Mouse (Mus musculus): ENCODE data around the gene Mettl16. TPM values are rescaled to one million over a fixed set of nuclear protein-coding genes. Genes with fewer than 3 reads are reported as not detected.

Mettl16 gene
- polyA plus RNA-seq, 1 experiment = 15.2 TPM

- no peak for DNase-seq (ENCODE audit: extremely low spot score in 1 of 2, low spot score in 1 of 2)
Measured at GRCm38 (mm10) chr11:74842045-74842444, 71.4 kb downstream of the Mettl16 start.

- no peak for DNase-seq (ENCODE audit: extremely low spot score in 1 of 2, low spot score in 1 of 2)
Measured at GRCm38 (mm10) chr11:74842656-74843434, 72.2 kb downstream of the Mettl16 start.

GRCm38 (mm10) chr11:74843435-74843714 is 72.7 kb downstream of the Mettl16 start:
- DNase-seq (ENCODE audit: extremely low spot score in 1 of 2, low spot score in 1 of 2) = no peak

GRCm38 (mm10) chr11:74843761-74844160 is 73.1 kb downstream of the Mettl16 start:
- DNase-seq (ENCODE audit: extremely low spot score in 1 of 2, low spot score in 1 of 2) = no peak

GRCm38 (mm10) chr11:74845784-74846183 is 75.2 kb downstream of the Mettl16 start:
- DNase-seq (ENCODE audit: extremely low spot score in 1 of 2, low spot score in 1 of 2) = no peak

GRCm38 (mm10) chr11:74847919-74848521 is 77.4 kb downstream of the Mettl16 start:
- DNase-seq (ENCODE audit: extremely low spot score in 1 of 2, low spot score in 1 of 2) = peak in 1 of 2 experiments; percentile 86

- no peak for DNase-seq (ENCODE audit: extremely low spot score in 1 of 2, low spot score in 1 of 2)
Measured at GRCm38 (mm10) chr11:74850998-74851661, 80.5 kb downstream of the Mettl16 start.

- DNase-seq (ENCODE audit: extremely low spot score in 1 of 2, low spot score in 1 of 2) = no peak
Measured at GRCm38 (mm10) chr11:74857756-74858155, 87.1 kb downstream of the Mettl16 start.

GRCm38 (mm10) chr11:74862129-74862528 is 91.5 kb downstream of the Mettl16 start:
- no peak for DNase-seq (ENCODE audit: extremely low spot score in 1 of 2, low spot score in 1 of 2)

GRCm38 (mm10) chr11:74863471-74863870 is 92.8 kb downstream of the Mettl16 start:
- no peak for DNase-seq (ENCODE audit: extremely low spot score in 1 of 2, low spot score in 1 of 2)

GRCm38 (mm10) chr11:74864421-74864820 is 93.8 kb downstream of the Mettl16 start:
- DNase-seq (ENCODE audit: extremely low spot score in 1 of 2, low spot score in 1 of 2) = no peak

GRCm38 (mm10) chr11:74865252-74865651 is 94.6 kb downstream of the Mettl16 start:
- no peak for DNase-seq (ENCODE audit: extremely low spot score in 1 of 2, low spot score in 1 of 2)

GRCm38 (mm10) chr11:74866640-74867039 is 96.0 kb downstream of the Mettl16 start:
- DNase-seq (ENCODE audit: extremely low spot score in 1 of 2, low spot score in 1 of 2) = peak in 1 of 2 experiments; percentile 48

GRCm38 (mm10) chr11:74867181-74867580 is 96.6 kb downstream of the Mettl16 start:
- DNase-seq (ENCODE audit: extremely low spot score in 1 of 2, low spot score in 1 of 2) = no peak

- no peak for DNase-seq (ENCODE audit: extremely low spot score in 1 of 2, low spot score in 1 of 2)
Measured at GRCm38 (mm10) chr11:74868046-74868760, 97.6 kb downstream of the Mettl16 start.

- no peak for DNase-seq (ENCODE audit: extremely low spot score in 1 of 2, low spot score in 1 of 2)
Measured at GRCm38 (mm10) chr11:74869603-74870002, 99.0 kb downstream of the Mettl16 start.

GRCm38 (mm10) chr11:74870544-74870943 is 99.9 kb downstream of the Mettl16 start:
- no peak for DNase-seq (ENCODE audit: extremely low spot score in 1 of 2, low spot score in 1 of 2)

- DNase-seq (ENCODE audit: extremely low spot score in 1 of 2, low spot score in 1 of 2) = peak; percentile 55 to 80
Measured at GRCm38 (mm10) chr11:74870991-74871622, 100.5 kb downstream of the Mettl16 start.

GRCm38 (mm10) chr11:74874630-74875029 is 104.0 kb downstream of the Mettl16 start:
- peak in 1 of 2 experiments; percentile 61 for DNase-seq (ENCODE audit: extremely low spot score in 1 of 2, low spot score in 1 of 2)

- DNase-seq (ENCODE audit: extremely low spot score in 1 of 2, low spot score in 1 of 2) = peak; percentile 63 to 75
Measured at GRCm38 (mm10) chr11:74876801-74877200, 106.2 kb downstream of the Mettl16 start.

Data from frontal cortex, adult 2 months (tissue).